Mouse (Mus musculus) c-Kit-positive CD71-positive TER-119-negative erythroid progenitor cells, embryonic 14.5 days (primary cell): ENCODE measurements around the gene Ino80e.
"Not testable (repeated sequence)": the region's sequence is repeated elsewhere in the genome, so short reads cannot be mapped to it uniquely, and the experiment has no call there.

Experiments
- DNase-seq: peaks from one replicate; pipeline ENCODE4 v3.0.0-alpha.2; 2013; ENCODE audit warnings: low read depth

Gene Ino80e

DNA sequence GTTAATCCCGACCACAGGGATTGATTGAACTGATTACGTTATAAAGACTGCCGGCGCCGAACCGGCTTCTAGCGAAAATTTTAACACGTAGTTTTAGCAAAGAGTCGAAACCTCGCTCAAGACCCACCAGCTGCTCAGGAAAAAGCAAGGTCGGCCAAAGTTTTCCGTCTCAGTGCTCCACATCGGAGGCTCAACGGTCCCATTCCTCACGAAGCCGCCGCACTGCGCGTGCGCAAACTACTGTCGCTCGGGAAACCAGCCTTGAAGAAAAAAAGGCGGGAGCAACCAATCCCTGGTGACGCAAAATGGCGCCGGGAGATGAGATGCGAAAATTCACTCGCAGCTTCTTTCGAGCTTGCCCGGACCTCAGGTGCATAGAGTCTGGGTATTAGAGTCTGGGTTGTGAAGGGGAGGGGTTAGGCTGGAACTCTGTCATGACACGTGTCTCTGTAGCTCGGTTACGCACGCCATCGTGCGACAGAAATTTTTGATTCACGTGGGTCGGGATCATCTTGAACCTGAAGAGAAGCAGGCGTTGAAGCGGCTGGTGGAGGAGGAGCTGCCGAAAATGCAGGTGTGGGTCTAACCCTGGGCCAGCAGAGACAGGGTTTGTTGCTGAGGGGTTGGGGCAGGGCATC, at the start of gene Ino80e:
Gene Ino80e (minus strand): TSS at position 231 of the 638 bp plus-strand sequence.
- peak; percentile 94 for DNase-seq

DNA sequence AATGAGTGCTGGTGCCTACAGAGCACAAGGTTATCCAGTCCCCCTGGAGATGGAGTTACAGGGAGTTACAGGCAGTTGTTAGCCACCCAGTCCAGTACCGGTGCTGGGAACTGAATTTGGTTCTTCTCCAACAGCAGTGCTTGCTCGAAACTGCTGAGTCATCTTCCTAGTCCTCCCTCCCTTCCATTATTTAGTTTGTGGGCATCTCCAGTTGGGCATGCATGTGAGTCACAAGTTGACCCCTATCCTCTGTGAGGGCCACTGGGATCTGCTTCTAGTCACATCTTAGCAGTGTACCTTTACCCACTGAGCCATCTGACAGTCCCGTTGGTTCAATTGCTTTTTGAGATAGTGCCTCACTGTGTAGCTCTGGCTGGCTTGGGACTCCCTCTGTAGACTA, 43.4 kb upstream of the Ino80e start:
- DNase-seq = no peak

DNA sequence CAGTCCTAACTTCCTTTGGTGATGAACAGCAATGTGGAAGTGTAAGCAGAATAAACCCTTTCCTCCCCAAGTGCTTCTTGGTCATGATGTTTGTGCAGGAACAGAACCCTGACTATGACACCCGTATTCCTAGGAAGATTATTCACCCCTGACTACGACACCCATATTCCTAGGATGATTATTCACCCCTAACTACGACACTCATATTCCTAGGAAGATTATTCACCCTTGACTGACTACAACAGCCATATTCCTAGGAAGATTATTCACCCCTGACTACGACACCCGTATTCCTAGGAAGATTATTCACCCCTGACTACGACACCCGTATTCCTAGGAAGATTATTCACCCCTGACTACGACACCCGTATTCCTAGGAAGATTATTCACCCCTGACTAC, 37.6 kb upstream of the Ino80e start:
- DNase-seq = not testable (repeated sequence)

DNA sequence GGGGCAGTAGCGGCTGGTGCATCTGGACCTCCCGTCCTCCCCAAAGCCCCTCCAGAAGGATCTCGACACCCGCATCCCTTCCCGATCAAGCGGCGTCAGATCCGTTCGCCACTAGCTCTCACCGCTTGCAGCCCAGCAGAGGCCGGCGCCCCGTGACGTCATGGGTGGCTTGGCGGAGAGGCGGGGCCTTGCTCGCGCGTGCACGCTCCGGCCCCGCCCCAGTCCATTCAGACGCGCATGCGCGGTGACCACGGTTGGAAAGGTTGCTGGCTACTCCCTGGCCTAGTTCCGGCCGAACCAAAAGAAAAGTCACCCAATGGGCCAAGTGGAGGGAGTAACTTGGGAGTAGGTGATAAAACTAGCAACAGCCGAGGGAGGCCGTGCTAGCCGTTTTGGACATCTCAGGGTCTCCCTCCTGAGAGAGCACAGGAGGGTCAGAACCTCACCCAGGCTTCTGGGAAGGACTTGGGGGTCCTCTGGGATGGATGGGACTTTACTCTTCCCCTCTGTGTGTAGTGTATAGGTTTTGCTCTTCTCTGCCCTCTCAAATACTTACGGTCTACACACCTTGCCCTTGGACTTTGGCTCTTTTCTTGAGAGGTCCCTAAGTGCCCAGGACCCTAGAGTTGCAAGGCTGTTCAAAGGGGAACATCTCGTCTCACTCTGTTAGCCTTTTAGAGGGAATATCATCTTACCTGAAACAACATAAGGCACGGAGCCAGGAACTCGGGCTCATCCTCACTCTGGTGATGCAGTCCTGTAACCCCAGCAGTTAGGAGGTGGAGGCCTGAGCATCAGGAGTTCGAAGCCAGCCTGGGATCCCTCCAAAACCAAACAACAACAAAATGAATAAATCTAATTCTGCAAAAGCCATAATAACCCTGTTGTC, 36.2 kb upstream of the Ino80e start:
- peak; percentile 85 for DNase-seq

DNA sequence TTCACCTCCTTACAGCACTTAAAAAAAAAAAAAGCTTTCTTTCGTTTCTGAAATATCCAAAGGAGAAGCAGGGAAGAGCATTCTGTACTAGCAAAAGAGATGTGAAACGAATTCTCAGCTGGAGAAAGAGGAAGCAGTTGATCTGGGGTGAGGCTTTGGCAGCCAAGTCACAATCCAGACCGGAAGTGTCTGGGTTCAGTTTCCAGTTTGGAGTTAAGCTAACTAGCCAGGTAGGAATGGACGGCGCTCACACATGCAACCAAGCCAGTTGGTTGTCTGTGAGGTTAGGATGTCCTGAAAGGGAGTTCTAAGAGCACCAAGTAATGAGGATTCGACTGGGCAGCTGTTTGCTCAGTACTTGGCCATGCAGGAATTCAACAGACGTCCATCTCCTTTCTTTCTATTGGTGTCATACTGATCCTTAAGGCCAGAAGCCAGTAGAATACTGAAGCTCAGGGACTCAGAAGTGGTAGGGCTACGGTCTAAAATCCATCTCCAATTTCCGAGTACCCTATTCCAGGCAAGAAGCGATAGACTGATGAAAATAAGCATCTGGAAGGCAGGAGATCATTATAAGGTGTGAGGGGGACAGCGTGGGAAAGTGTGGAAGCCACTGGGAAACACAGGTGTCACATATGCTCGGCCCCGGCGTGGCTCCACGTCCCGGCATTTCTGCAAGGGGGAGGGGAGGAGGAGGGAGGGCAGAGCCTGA, 35.4 kb upstream of the Ino80e start:
- DNase-seq = no peak

DNA sequence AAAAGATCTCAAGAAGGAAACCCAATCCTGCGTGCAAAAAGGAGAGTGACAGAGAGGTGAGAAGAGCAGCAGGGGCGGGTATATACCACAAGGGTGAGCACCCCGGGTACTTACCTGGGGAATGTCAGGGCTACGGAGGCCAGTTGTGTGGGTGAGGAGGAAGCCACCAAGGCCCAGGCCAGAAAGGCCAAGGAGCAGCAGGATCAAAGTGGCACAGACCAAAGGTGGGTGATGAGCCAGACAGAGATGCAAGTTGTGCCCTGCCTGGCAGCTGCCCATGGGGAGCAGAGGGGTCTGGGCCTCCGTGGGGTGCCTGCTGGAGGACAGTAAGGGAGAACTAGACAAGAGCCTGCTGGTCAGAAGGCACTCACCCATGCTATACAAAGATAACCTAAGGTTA, 34.7 kb upstream of the Ino80e start:
- no peak for DNase-seq

DNA sequence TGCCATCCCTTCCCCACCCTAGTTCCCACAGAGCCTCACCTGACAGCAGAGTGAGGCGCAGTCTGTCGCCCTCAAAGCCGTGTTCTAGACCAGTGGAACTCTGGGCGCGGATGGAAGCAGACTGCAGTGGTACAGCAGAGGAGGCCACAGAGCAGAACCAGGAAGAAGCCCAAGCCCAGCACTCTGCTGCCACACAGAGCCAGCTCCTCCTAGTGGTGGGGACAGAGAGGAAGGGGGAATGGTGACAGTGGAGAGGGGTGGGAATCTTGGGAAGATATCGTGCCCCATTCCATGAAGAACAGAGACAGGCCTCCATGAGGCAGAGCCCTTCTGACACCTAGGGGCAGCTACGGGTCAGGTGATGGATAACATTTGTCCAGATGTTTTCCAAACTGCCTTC, 26.7 kb upstream of the Ino80e start:
- DNase-seq = no peak

DNA sequence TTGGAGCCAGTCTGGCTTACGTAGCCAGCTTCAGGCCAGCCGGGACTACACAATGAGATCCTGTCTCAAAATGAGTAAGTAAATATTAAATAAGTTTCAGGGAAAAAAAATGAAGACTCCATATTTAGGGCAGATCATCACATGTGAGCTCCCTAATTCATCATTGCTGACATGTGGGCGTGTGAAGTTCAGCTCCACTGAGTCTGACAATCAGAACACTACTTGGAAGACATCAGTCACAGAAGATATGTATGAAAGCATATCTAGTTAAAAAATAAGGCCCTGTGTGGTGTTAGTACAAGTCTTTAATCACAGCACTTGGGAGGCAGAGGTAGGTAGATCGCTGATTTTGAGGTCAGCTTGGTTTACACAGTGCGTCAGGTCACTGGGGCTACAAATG, 25.1 kb upstream of the Ino80e start:
- DNase-seq = no peak

DNA sequence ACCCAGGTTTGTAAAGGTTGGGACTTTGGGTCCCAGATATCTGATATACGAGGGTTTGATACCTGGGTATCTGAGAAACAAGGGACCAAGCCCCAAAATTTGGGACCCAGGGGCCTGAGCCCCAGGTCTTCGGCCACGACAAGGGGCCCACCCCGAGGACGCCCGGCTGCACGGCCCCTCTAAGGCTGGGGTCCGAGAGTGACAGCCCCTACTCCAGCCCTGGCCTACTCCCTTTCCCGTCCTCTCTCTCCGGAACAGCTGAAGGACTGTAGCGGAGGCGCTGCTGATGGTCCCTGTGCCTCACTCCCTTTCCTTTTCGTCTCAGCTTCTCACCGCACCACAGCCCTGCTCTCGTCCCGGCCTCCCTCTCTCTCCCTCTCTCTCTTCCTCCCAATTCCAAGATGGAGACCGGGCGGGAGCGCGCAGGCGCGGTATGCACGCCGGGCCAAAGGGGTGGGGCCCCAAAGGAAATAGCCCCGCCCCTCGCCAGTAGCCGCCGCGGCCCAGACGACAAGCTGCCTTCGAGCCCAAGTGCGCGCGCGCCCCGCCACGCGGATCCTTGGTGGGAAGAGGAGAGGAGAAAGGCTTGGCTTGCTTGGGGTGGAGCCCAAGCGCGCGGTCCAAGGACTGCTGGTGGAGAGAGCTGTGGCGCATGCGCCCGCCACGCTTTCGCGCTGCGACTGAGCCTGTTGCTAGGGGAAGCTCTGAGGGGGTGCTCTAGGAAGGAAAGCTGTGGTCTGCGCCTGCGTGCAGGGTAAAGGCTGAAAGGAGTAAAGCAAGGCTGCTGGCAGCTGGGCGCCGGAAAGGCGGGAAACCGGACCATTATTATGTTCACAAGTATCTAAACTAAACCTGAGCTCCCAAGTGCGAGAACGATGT, 22.3 kb upstream of the Ino80e start, which contains the start of gene Taok2:
Gene Taok2 (minus strand): TSS at position 418 of the 879 bp plus-strand sequence.
- DNase-seq = peak; percentile 88

DNA sequence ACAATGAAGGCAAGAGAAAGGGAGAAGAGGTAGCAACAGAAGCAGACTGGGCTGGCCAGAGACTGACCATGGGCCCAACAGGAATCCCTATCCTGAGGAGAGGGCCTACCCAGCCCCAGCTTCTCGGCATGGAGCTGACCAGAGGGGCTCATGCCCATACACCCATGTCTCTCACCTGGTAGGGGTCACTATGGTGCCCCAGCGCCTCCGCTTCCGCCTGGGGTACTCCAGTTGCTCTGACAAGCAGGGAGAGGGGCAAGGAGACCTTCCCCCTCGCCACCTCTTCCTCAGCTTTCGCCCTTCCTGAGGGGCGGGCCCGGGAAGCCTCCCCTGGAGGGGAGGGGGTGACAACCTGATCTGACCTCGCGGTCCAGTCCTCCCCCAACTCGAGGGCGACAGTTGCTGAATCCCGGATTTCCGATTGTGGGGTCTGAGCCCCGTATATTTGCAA, 21.6 kb upstream of the Ino80e start:
- no peak for DNase-seq

DNA sequence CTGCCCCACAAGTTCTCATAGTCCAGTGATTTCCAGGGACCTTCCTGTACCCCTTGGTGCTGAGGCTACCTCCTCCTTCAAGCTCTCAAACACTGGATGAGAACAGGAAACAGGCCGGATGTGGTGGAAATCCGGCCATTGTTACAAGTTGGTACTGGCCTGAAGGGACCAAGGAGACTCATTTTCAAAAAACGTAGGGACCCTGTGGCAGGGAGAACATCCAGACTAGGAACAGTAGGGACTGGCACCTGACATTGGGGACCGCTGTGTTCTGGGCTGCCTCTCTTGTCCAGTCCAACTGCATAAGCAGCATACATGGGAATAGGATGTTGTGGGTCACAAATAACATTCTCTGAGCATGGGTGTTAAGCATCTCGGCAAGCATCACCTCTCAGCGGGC, 18.9 kb upstream of the Ino80e start:
- no peak for DNase-seq

DNA sequence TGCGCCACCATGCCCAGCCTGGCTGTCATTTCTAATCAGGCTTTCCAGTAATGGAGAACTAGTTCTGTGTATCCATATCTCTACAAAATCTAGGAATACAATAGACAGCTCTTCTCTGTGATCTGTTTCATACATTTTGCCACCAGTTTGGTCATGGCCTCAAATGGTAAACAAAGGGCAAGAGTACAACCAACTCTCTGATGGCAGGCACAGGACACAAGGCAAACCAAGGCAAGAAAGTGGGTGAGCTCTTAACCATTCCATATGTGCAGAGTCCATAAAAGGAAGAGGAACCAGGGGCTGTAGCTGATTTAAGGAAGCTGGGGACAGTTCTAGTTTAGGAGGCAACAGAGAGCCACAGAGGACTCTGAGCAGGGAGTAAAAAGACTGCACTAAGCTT, 15.1 kb upstream of the Ino80e start:
- DNase-seq = no peak

DNA sequence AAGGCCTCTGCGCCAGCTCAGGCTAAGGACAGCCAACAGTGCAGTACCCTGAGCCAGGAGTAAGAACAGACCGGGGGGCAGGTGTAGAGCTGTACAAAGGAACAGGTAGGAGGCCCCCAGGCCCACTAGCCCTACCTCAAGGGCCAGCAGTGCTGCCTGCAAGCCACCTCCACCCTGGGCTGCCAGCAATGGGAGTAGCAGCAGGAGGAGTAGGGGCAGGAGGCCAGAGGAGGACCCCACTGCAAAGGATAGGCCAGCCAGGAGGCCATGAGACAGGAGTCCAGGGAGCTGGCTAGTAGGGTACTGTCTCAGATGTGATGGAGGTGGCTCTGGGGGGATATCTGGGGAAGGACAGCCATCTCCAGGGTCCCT, 8.3 kb upstream of the Ino80e start:
- no peak for DNase-seq

DNA sequence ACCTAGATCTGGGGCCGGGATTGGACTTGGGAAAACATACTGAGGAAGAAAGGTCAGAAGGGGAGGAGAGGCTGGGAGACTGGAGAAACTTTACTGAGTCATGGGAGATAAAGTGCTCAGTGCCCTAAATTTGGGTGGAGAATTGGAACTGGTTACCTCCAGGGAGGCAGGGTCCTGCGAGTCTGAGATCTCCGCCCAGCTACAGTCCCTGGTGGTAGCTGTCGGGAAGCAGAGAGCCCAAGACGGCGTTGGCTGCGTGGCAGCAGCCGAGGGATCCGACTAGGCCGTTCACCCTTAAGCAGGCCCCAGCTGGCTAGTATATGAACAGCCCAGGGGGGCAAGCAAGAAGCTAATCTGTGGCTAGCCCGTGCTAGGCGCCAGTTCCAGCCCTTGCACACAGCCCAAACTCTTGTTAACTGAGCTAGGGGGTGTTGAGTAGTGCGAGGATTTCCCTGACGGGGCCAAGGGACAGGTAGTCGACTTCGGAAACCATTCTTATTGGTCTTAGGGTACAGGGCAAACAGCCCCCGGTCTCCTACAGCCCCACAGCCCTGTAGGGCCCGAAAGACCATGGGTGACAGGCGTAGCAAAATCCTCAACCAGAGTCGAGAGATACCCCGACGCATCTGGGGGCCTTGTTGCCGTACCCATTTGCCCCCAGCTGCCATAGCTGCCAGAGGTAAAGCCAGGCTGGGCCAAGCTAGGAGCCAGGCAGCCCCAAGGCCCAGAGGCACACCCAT, 7.8 kb upstream of the Ino80e start:
- no peak for DNase-seq

DNA sequence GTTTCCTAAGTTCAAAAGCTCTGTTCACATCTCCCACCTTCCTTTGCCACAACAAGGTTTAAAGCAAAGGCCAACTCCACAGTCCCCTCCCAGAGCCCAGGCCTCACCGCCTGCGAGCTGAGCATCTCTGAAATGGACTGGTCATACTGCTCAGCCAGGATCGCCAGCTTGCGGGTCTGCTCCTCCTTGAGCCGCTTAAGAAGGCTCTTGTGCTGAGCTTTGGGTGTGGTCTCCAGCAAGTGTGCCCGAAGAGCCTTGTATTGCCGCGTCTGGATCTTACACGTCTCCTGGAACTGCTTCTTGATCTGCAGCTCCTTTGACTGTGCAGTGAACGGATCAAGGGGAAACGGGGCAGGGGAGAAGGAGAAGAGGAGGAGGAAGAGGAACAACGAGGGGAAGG, 5.8 kb upstream of the Ino80e start:
- DNase-seq = no peak

DNA sequence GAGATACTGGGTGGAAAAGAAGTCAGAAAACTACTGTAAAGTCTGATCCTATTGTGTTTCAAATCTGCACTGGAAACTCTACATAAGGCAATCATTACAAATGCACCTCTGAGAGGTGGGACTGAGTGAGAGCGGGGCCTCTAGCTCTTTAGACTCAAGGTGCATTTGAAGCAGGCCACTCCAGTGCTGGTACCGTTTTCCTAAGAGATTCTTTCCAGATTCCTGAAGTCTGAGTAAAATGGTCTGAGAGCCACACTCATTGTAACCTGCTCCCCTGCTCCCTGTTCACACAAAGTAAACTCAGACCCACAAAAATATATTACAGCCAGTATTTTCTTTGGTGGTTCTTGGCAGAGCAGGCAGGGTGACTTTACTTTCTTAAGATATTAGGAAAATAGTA, 5.4 kb upstream of the Ino80e start:
- no peak for DNase-seq

DNA sequence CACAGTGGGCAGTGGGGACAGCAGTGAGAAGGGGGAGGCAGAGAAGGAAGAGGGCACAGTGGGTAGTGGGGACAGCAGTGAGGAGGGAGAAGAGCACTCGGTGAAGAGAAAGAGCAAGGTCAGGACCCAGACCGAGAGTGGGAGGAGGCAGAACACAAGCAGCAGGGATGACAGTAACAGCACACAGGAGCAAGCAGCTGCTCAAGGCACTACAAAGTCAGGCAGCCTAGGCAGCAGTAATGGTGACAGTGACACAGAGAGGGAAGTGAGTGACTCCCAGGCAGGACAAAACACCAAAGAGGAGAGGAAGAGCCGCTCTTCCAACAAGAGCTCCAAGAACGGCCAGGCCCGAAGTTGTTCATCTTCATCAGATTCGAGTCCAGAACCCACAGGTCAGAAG, 1.6 kb upstream of the Ino80e start:
- DNase-seq = no peak

DNA sequence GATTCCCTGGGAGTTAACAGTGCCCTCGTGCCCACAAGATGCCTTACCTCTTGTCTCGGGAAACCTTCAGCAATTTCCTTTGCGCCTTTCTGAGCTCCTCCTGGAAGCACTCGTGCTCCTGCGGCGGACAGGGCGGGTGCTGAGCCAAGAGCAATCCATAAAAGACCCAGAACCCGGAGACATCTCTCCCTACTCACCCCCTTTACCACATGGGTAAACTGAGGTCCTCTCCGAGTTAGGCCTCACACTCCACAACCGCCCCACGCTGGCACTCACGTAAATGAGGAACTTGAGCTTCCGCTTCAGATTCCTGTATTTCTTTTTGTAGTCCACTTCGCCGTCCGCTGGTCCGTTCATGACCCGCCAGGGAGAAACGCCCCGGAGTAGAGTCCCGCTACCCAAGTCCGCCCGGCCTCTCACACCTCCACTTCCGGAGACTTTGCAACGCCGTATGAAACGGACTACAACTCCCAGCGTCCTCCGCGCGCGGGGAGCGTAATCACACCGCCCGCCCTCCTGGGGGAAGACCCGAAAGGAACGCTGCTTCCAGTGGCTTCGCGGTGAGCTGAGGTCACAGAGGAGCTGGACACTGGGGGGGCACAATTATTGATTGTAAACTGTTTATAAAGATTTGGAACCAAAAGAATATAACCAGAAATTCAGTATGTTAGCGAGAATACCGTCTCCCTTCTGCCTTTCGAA, 597 bp downstream of the Ino80e start, which contains the start of gene Hirip3:
Gene Hirip3 (plus strand): TSS at position 544 of the 702 bp plus-strand sequence.
- DNase-seq = peak; percentile 91

DNA sequence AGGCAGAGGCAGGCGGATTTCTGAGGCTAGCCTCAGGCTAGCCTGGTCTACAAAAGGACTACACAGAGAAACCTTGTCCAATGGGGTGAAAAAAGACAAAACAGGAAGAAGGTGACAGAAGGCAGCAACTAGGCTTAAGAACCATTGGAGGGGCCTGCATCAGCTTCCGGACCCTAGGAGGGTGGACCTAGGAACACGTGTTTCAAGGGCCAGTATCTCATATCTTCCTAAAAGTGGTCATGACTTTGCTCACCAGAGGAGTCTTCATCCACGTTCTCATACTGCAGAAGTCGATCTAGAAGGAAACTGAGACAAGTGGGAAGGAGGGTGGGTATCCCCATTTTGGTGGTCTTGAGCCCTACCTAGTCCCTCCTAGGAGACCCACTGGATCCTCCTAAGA, 1.2 kb downstream of the Ino80e start:
- DNase-seq = no peak

DNA sequence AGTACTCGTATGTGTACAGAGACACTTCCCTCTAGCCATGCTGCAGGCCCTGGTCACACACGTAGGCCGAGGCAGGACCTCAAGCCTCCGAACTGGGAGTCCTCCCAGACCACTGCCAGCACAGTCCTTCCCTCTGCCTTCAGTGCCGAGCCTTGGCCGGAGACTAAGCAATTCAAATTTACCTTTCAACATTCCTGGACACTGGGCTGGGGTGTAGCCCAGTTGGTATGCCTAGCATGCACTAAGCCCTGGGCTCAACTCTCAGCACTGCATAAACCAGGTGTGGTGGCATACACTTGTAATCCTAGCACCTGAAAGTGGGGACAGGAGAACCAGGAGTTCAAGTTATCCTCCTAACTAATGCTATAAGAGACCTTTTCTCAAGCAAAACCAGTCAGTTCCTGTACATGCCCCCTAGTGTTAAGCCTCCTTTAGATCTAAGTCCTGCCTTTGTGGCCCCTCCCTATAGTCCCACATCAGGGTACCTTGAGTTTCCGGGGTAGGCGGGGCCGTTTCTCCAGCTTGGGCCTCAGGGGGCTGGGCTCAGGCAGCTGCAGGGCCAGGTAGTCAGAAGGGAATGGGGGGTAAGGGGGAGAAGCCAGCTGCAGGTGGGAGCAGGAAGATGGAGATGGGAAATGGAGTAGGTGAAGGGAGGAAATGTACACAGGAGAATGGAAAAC, 5.3 kb downstream of the Ino80e start:
- DNase-seq = no peak
